Mouse (Mus musculus): ENCODE data around the gene Hsbp1. TPM values are rescaled to one million over a fixed set of nuclear protein-coding genes. Genes with fewer than 3 reads are reported as not detected.
"Not testable (repeated sequence)": the region's sequence is repeated elsewhere in the genome, so short reads cannot be mapped to it uniquely, and the experiment has no call there.

The Hsbp1 gene
- polyA plus RNA-seq, 1 experiment from 2014 or later = 741 TPM

- H3K4me3 ChIP-seq (replicated peaks; ENCODE audit: low read length); H3K4me2 ChIP-seq (replicated peaks); H3K9ac ChIP-seq; H3K27ac ChIP-seq; DNase-seq (ENCODE audit: low spot score); H3K4me1 ChIP-seq (replicated peaks; ENCODE audit: control insufficient read depth, insufficient read depth, low read length); H3K9me3 ChIP-seq (ENCODE audit: control insufficient read depth, low read length); ATAC-seq (ENCODE audit: low FRiP score); H3K36me3 ChIP-seq (replicated peaks; ENCODE audit: control insufficient read depth, insufficient read depth); H3K27me3 ChIP-seq (ENCODE audit: control insufficient read depth, insufficient read depth, low read length): not testable (repeated sequence)
- 93% methylated on average over 9 of the region's 9 CpGs for WGBS
Observed at GRCm38 (mm10) chr8:119374716-119375115, 30.4 kb downstream of the Hsbp1 start.

DNA sequence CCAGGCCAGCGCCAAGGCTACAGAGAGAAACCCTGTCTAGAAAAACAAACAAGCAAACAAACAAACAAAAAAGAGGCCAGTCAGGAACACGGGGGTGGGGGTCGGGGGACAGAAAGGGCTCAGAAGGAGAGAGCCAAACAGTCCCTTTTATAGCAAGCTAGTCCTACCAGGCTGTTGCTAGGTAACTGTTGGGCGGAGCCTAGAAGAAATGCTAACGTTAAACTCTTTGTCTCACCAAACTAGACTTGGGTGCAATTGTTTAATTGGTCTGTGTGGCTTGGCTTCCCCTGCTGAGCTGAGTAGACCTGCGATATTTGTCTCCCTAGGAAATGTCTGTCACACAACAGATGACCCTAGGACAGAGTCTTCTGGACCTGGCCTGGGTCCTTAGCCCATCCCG is 34.2 kb downstream of the Hsbp1 start:
- Histone ChIP-seq H3K4me2 (replicated peaks) (no peak overlapping the region), H3K27me3 (ENCODE audit: control insufficient read depth, insufficient read depth, low read length) (no peaks in the 10 kb centered on the region), H3K4me3 (replicated peaks; ENCODE audit: low read length) (no peak overlapping the region), H3K36me3 (replicated peaks; ENCODE audit: control insufficient read depth, insufficient read depth) (no peaks in the 10 kb centered on the region), H3K9me3 (ENCODE audit: control insufficient read depth, low read length) (no peaks in the 10 kb centered on the region), H3K4me1 (replicated peaks; ENCODE audit: control insufficient read depth, insufficient read depth, low read length) (no peaks in the 10 kb centered on the region), H3K9ac (no peak overlapping the region), H3K27ac (no peak overlapping the region)
- ATAC-seq (ENCODE audit: low FRiP score) (no peak), DNase-seq (ENCODE audit: low spot score) (no peak)
- 58% methylated on average over 7 of the region's 7 CpGs for WGBS

DNA sequence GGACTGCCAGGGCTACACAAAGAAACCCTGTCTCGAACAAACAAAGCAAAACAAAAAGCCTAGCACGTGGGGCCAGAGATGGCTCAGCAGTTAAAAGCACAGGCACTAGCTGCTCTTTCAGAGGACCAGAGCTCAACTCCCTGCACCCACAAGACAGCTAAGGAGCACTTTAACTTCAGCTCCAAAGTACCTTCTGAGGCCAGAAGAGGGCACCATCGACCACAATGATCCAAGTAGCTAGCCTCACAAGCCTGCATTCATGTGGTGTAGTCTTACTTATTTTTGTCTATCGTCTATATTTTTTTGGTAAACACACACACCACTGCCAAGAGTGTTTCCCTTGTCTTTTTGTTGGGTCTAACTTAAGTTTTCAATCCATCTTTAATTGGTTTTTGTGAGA is 36.3 kb downstream of the Hsbp1 start:
- ATAC-seq (ENCODE audit: low FRiP score) (no peak), DNase-seq (ENCODE audit: low spot score) (peak; percentile 32)
- Histone ChIP-seq H3K27ac (no peak overlapping the region), H3K4me3 (replicated peaks; ENCODE audit: low read length) (no peak overlapping the region), H3K27me3 (ENCODE audit: control insufficient read depth, insufficient read depth, low read length) (no peaks in the 10 kb centered on the region), H3K9me3 (ENCODE audit: control insufficient read depth, low read length) (no peaks in the 10 kb centered on the region), H3K9ac (no peak overlapping the region), H3K4me1 (replicated peaks; ENCODE audit: control insufficient read depth, insufficient read depth, low read length) (no peaks in the 10 kb centered on the region), H3K4me2 (replicated peaks) (no peak overlapping the region), H3K36me3 (replicated peaks; ENCODE audit: control insufficient read depth, insufficient read depth) (no peaks in the 10 kb centered on the region)
- WGBS = 45% methylated on average over 4 of the region's 4 CpGs

DNA sequence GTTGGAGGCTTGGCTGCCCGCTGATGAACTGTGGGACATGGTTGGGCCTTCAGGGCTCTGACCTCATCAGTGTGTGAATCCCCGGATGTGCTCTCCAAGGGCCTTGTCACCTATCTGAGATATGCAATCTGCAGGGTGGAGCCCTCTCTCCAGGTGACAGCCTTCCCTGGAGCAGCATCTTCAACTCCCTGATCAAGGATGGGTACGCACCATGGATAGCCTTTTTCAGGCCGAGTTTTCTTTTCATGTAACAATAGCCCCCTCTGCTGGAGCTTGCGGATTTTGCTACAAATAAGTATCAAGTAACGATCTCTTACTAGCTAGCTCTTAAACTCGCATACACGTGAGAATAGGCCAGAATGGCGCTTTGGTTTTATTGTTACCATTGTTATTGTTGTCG is 40.2 kb downstream of the Hsbp1 start:
- no peak for ATAC-seq (ENCODE audit: low FRiP score)
- Histone ChIP-seq H3K9ac (no peak overlapping the region), H3K36me3 (replicated peaks; ENCODE audit: control insufficient read depth, insufficient read depth) (no peaks in the 10 kb centered on the region), H3K4me1 (replicated peaks; ENCODE audit: control insufficient read depth, insufficient read depth, low read length) (no peaks in the 10 kb centered on the region), H3K27ac (no peak overlapping the region), H3K4me3 (replicated peaks; ENCODE audit: low read length) (no peak overlapping the region), H3K27me3 (ENCODE audit: control insufficient read depth, insufficient read depth, low read length) (no peaks in the 10 kb centered on the region), H3K4me2 (replicated peaks) (no peak overlapping the region), H3K9me3 (ENCODE audit: control insufficient read depth, low read length) (no peaks in the 10 kb centered on the region)
- WGBS = 26% methylated on average over 10 of the region's 10 CpGs
- peak; percentile 96 for DNase-seq (ENCODE audit: low spot score)

DNA sequence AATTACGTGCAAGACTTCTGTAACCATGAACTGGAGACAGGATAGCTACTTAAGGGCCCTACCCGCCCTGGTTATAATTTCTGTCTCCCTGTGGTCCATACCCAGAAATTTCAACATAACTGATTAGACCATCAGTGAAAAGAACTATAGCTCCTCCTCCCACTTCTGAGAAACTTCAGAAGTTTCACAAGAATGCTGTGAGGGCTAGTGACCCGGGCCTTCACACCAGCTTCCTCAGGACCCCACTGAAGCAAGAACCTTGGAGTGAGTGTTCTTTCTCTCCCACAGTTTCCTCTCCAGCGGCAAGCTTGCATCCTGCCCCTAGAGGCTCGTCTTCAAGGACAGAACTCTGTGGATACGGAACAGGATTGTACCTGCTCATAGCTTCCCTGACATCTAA is 41.6 kb downstream of the Hsbp1 start:
- Histone ChIP-seq H3K9me3 (ENCODE audit: control insufficient read depth, low read length) (no peaks in the 10 kb centered on the region), H3K27ac (no peak overlapping the region), H3K36me3 (replicated peaks; ENCODE audit: control insufficient read depth, insufficient read depth) (no peaks in the 10 kb centered on the region), H3K27me3 (ENCODE audit: control insufficient read depth, insufficient read depth, low read length) (no peaks in the 10 kb centered on the region), H3K4me1 (replicated peaks; ENCODE audit: control insufficient read depth, insufficient read depth, low read length) (no peaks in the 10 kb centered on the region), H3K4me3 (replicated peaks; ENCODE audit: low read length) (no peak overlapping the region), H3K4me2 (replicated peaks) (no peak overlapping the region), H3K9ac (no peak overlapping the region)
- 77% methylated on average over 6 of the region's 6 CpGs for WGBS
- no peak for DNase-seq (ENCODE audit: low spot score)
- ATAC-seq (ENCODE audit: low FRiP score) = no peak

DNA sequence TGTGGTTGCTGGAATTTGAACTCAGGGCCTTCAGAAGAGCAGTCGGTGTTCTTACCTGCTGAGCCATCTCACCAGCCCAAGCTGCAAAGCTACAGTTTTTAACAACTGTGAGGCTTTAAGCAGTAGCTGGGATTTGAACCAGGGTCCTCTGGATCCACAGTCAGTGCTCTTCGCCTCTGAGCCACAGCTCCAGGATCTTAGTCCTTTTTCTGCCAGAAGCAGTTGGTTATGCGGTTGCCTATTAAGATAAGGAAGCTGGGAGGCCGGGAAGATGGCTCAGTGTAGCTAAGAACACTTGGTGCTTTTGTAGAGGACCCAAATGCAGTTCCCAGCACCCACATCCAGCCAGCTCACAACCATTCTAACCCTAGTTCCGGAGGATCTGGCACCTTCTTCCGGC is 42.7 kb downstream of the Hsbp1 start:
- no peak overlapping the region for H3K4me3 ChIP-seq (replicated peaks; ENCODE audit: low read length)
- H3K9me3 ChIP-seq (ENCODE audit: control insufficient read depth, low read length) = no peaks in the 10 kb centered on the region
- H3K9ac ChIP-seq = no peak overlapping the region
- H3K36me3 ChIP-seq (replicated peaks; ENCODE audit: control insufficient read depth, insufficient read depth) = no peaks in the 10 kb centered on the region
- no peaks in the 10 kb centered on the region for H3K27me3 ChIP-seq (ENCODE audit: control insufficient read depth, insufficient read depth, low read length)
- ATAC-seq (ENCODE audit: low FRiP score) (no peak), DNase-seq (ENCODE audit: low spot score) (no peak)
- no peak overlapping the region for H3K4me2 ChIP-seq (replicated peaks)
- 83% methylated on average over 6 of the region's 6 CpGs for WGBS
- H3K27ac ChIP-seq = no peak overlapping the region
- no peaks in the 10 kb centered on the region for H3K4me1 ChIP-seq (replicated peaks; ENCODE audit: control insufficient read depth, insufficient read depth, low read length)

GRCm38 (mm10) chr8:119394097-119394496 is 49.8 kb downstream of the Hsbp1 start:
- no peaks in the 10 kb centered on the region for H3K27me3 ChIP-seq (ENCODE audit: control insufficient read depth, insufficient read depth, low read length)
- H3K27ac ChIP-seq = peak overlapping the region; percentile 88
- ATAC-seq (ENCODE audit: low FRiP score) = peak; percentile 21; the same call in 1 of the 2 replicates
- peaks cover 7% of the 10 kb centered on the region for H3K4me1 ChIP-seq (replicated peaks; ENCODE audit: control insufficient read depth, insufficient read depth, low read length)
- H3K4me3 ChIP-seq (replicated peaks; ENCODE audit: low read length) = peak overlapping the region; percentile 90
- no peaks in the 10 kb centered on the region for H3K9me3 ChIP-seq (ENCODE audit: control insufficient read depth, low read length)
- WGBS = 81% methylated on average over 9 of the region's 9 CpGs
- no peaks in the 10 kb centered on the region for H3K36me3 ChIP-seq (replicated peaks; ENCODE audit: control insufficient read depth, insufficient read depth)
- DNase-seq (ENCODE audit: low spot score) = no peak
- peak overlapping the region; percentile 97 for H3K4me2 ChIP-seq (replicated peaks)
- H3K9ac ChIP-seq = peak overlapping the region; percentile 94

GRCm38 (mm10) chr8:119394524-119395026 is 50.3 kb downstream of the Hsbp1 start, which contains the start of gene Mlycd:
Mlycd (plus strand) TSS chr8:119394878.
- no peaks in the 10 kb centered on the region for H3K9me3 ChIP-seq (ENCODE audit: control insufficient read depth, low read length)
- WGBS = 2% methylated on average over 39 of the region's 44 CpGs
- DNase-seq (ENCODE audit: low spot score) = peak; percentile 89
- peak; percentile 94 for ATAC-seq (ENCODE audit: low FRiP score)
- peak within 1 kb of the TSS; percentile 88 for H3K27ac ChIP-seq
- peak within 1 kb of the TSS; percentile 94 for H3K9ac ChIP-seq
- no peaks in the 10 kb centered on the region for H3K36me3 ChIP-seq (replicated peaks; ENCODE audit: control insufficient read depth, insufficient read depth)
- H3K27me3 ChIP-seq (ENCODE audit: control insufficient read depth, insufficient read depth, low read length) = no peaks in the 10 kb centered on the region
- peak within 1 kb of the TSS; percentile 97 for H3K4me2 ChIP-seq (replicated peaks)
- H3K4me1 ChIP-seq (replicated peaks; ENCODE audit: control insufficient read depth, insufficient read depth, low read length) = peaks cover 7% of the 10 kb centered on the region
- H3K4me3 ChIP-seq (replicated peaks; ENCODE audit: low read length) = peak within 1 kb of the TSS; percentile 90

GRCm38 (mm10) chr8:119395072-119395950 is 51.0 kb downstream of the Hsbp1 start:
- DNase-seq (ENCODE audit: low spot score) (peak; percentile 42), ATAC-seq (ENCODE audit: low FRiP score) (peak; percentile 63; the same call in 1 of the 2 replicates)
- no peaks in the 10 kb centered on the region for H3K36me3 ChIP-seq (replicated peaks; ENCODE audit: control insufficient read depth, insufficient read depth)
- WGBS = 6% methylated on average over 73 of the region's 83 CpGs
- peak overlapping the region; percentile 94 for H3K9ac ChIP-seq
- no peaks in the 10 kb centered on the region for H3K9me3 ChIP-seq (ENCODE audit: control insufficient read depth, low read length)
- H3K4me1 ChIP-seq (replicated peaks; ENCODE audit: control insufficient read depth, insufficient read depth, low read length) = peaks cover 7% of the 10 kb centered on the region
- peak overlapping the region; percentile 97 for H3K4me2 ChIP-seq (replicated peaks)
- peak overlapping the region; percentile 88 for H3K27ac ChIP-seq
- no peaks in the 10 kb centered on the region for H3K27me3 ChIP-seq (ENCODE audit: control insufficient read depth, insufficient read depth, low read length)
- H3K4me3 ChIP-seq (replicated peaks; ENCODE audit: low read length) = peak overlapping the region; percentile 90

Data from hindbrain, embryonic 14.5 days (tissue).